Mouse (Mus musculus) MEL (cell line): ENCODE measurements at regions not wholly inside any gene's neighbourhood (a gene's known extent, or its start where the extent isn't known, plus 50 kb on each side); places are given as distances from the start of the nearest gene placed in this dataset.
"Not testable (repeated sequence)": the region's sequence is repeated elsewhere in the genome, so short reads cannot be mapped to it uniquely, and the experiment has no call there.

Source experiments
- DNase-seq: peaks from one replicate; pipeline ENCODE4 v3.0.0; 2011; ENCODE audit warnings: low read depth, low spot score
- H3K27ac ChIP-seq: 2 replicates; pipeline ENCODE4 v1.5.1; 2012; ENCODE audit warnings: low read depth, mild to moderate bottlenecking, control low read depth, low read length, moderate library complexity; ENCODE audit not compliant: control insufficient read depth
- H3K27me3 ChIP-seq, 2 experiments: fragments of 150-350 bp in 1 of 2; sonication (generic) in 1 of 2; 2 replicates each; pipeline ENCODE4 v1.6.1; 2012; ENCODE audit warnings: low read length in 2 of 2, mild to moderate bottlenecking in 2 of 2, improper control_type of control experiment in 1 of 2, moderate library complexity in 1 of 2; ENCODE audit not compliant: insufficient read depth in 2 of 2, control insufficient read depth in 1 of 2
- H3K36me3 ChIP-seq, 2 experiments: 2 replicates each; pipeline ENCODE4 v1.6.1; 2012 to 2014; ENCODE audit warnings: low read length in 2 of 2, improper control_type of control experiment in 1 of 2, inconsistent platforms in 1 of 2, mild to moderate bottlenecking in 1 of 2; ENCODE audit not compliant: insufficient read depth in 2 of 2, control insufficient read depth in 1 of 2
- H3K4me1 ChIP-seq, 2 experiments: fragments of 150-350 bp in 1 of 2; sonication (generic) in 1 of 2; 2 replicates each; pipeline ENCODE4 v1.6.1; 2012; ENCODE audit warnings: low read length in 2 of 2, improper control_type of control experiment in 1 of 2, mild to moderate bottlenecking in 1 of 2; ENCODE audit not compliant: insufficient read depth in 2 of 2, control insufficient read depth in 1 of 2
- H3K4me3 ChIP-seq, 2 experiments: fragments of 150-350 bp in 1 of 2; sonication (generic) in 1 of 2; 2 replicates each; pipeline ENCODE4 v1.5.1; 2012; ENCODE audit warnings: low read depth in 2 of 2, low read length in 2 of 2, mild to moderate bottlenecking in 2 of 2, moderate library complexity in 2 of 2, control low read depth in 1 of 2, improper control_type of control experiment in 1 of 2; ENCODE audit not compliant: control insufficient read depth in 1 of 2, insufficient read depth in 1 of 2
- H3K79me2 ChIP-seq: 2 replicates; pipeline ENCODE4 v1.6.1; 2012; ENCODE audit warnings: mild to moderate bottlenecking, low read length, moderate library complexity; ENCODE audit not compliant: control insufficient read depth, poor library complexity, insufficient read depth
- H3K9ac ChIP-seq: 2 replicates; pipeline ENCODE4 v1.6.1; 2012; ENCODE audit warnings: low read depth, mild to moderate bottlenecking, control low read depth, low read length, moderate library complexity; ENCODE audit not compliant: control insufficient read depth, poor library complexity, severe bottlenecking
- H3K9me3 ChIP-seq: fragments of 150-350 bp; sonication (generic); replicated peaks from 2 replicates; pipeline ENCODE4 v1.6.1; 2012; ENCODE audit warnings: mild to moderate bottlenecking, low read length, improper control_type of control experiment, moderate library complexity; ENCODE audit not compliant: insufficient read depth
- BHLHE40 ChIP-seq: IDR thresholded peaks from 2 replicates; pipeline ENCODE4 v1.6.1; 2012; ENCODE audit warnings: low read depth, mild to moderate bottlenecking, inconsistent platforms, low read length, improper control_type of control experiment, borderline replicate concordance
- CHD1 ChIP-seq: IDR thresholded peaks from 2 replicates; pipeline ENCODE4 v1.6.1; 2012; ENCODE audit warnings: low read depth, mild to moderate bottlenecking, inconsistent platforms, low read length, improper control_type of control experiment
- CHD2 ChIP-seq: IDR thresholded peaks from 2 replicates; pipeline ENCODE4 v1.6.1; 2011; ENCODE audit warnings: low read length, improper control_type of control experiment
- E2F4 ChIP-seq: IDR thresholded peaks from 2 replicates; pipeline ENCODE4 v1.6.1; 2011; ENCODE audit warnings: low read depth, low read length, improper control_type of control experiment, borderline replicate concordance
- ELF1 ChIP-seq: IDR thresholded peaks from 2 replicates; pipeline ENCODE4 v1.6.1; 2014; ENCODE audit warnings: low read depth, mild to moderate bottlenecking, inconsistent platforms, low read length, improper control_type of control experiment, moderate library complexity
- EP300 ChIP-seq, 2 experiments: IDR thresholded peaks; 2 replicates each; pipeline ENCODE4 v1.6.1; 2011; ENCODE audit warnings: improper control_type of control experiment in 2 of 2, low read length in 2 of 2, low read depth in 1 of 2, mild to moderate bottlenecking in 1 of 2
- ETS1 ChIP-seq: IDR thresholded peaks from 2 replicates; pipeline ENCODE4 v1.6.1; 2012; ENCODE audit warnings: low read depth, mild to moderate bottlenecking, inconsistent platforms, low read length, improper control_type of control experiment, moderate library complexity
- JUND ChIP-seq: IDR thresholded peaks from 2 replicates; pipeline ENCODE4 v1.6.1; 2011; ENCODE audit warnings: low read depth, mild to moderate bottlenecking, improper control_type of control experiment, low read length
- MAFK ChIP-seq: IDR thresholded peaks from 2 replicates; pipeline ENCODE4 v1.6.1; 2011; ENCODE audit warnings: low read depth, mild to moderate bottlenecking, low read length, improper control_type of control experiment, borderline replicate concordance
- MAZ ChIP-seq: IDR thresholded peaks from 2 replicates; pipeline ENCODE4 v1.6.1; 2012; ENCODE audit warnings: low read depth, mild to moderate bottlenecking, inconsistent platforms, low read length, improper control_type of control experiment
- MXI1 ChIP-seq: IDR thresholded peaks from 2 replicates; pipeline ENCODE4 v1.6.1; 2011; ENCODE audit warnings: mild to moderate bottlenecking, low read depth, low read length, improper control_type of control experiment
- MYB ChIP-seq: IDR thresholded peaks from 2 replicates; pipeline ENCODE4 v1.6.1; 2011; ENCODE audit warnings: mild to moderate bottlenecking, low read depth, low read length, improper control_type of control experiment
- NELFE ChIP-seq: IDR thresholded peaks from 2 replicates; pipeline ENCODE4 v1.6.1; 2011; ENCODE audit warnings: low read depth, low read length, improper control_type of control experiment
- NRF1 ChIP-seq: IDR thresholded peaks from 2 replicates; pipeline ENCODE4 v1.6.1; 2014; ENCODE audit warnings: low read depth, mild to moderate bottlenecking, inconsistent platforms, low read length, improper control_type of control experiment, moderate library complexity; ENCODE audit not compliant: poor library complexity, insufficient read depth, severe bottlenecking
- POLR2A ChIP-seq, 2 experiments: IDR thresholded peaks; 2 replicates each; pipeline ENCODE4 v1.6.1; 2011 to 2012; ENCODE audit warnings: low read length in 2 of 2, mild to moderate bottlenecking in 2 of 2, control low read depth in 1 of 2, improper control_type of control experiment in 1 of 2, low read depth in 1 of 2, moderate library complexity in 1 of 2; ENCODE audit not compliant: control insufficient read depth in 1 of 2, insufficient read depth in 1 of 2, poor library complexity in 1 of 2
- POLR2AphosphoS2 ChIP-seq: IDR thresholded peaks from 2 replicates; pipeline ENCODE4 v1.6.1; 2011; ENCODE audit warnings: low read length, improper control_type of control experiment
- RAD21 ChIP-seq: IDR thresholded peaks from 2 replicates; pipeline ENCODE4 v1.6.1; 2011; ENCODE audit warnings: mild to moderate bottlenecking, low read depth, low read length, improper control_type of control experiment
- RCOR1 ChIP-seq: IDR thresholded peaks from 2 replicates; pipeline ENCODE4 v1.6.1; 2012; ENCODE audit warnings: low read depth, mild to moderate bottlenecking, inconsistent platforms, low read length, improper control_type of control experiment
- SIN3A ChIP-seq: IDR thresholded peaks from 2 replicates; pipeline ENCODE4 v1.6.1; 2012; ENCODE audit warnings: low read length, improper control_type of control experiment, inconsistent platforms
- SMC3 ChIP-seq: IDR thresholded peaks from 2 replicates; pipeline ENCODE4 v1.6.1; 2011; ENCODE audit warnings: low read depth, low read length, improper control_type of control experiment
- TAL1 ChIP-seq: IDR thresholded peaks from 2 replicates; pipeline ENCODE4 v1.6.1; 2012; ENCODE audit warnings: mild to moderate bottlenecking, inconsistent platforms, low read length, moderate library complexity, mixed read lengths
- TBP ChIP-seq: IDR thresholded peaks from 2 replicates; pipeline ENCODE4 v1.8.0; 2011; ENCODE audit warnings: low read depth, low read length, improper control_type of control experiment
- TCF12 ChIP-seq: IDR thresholded peaks from 2 replicates; pipeline ENCODE4 v1.6.1; 2014; ENCODE audit warnings: low read depth, mild to moderate bottlenecking, inconsistent platforms, low read length, improper control_type of control experiment, moderate library complexity
- UBTF ChIP-seq: IDR thresholded peaks from 2 replicates; pipeline ENCODE4 v1.6.1; 2012; ENCODE audit warnings: low read depth, mild to moderate bottlenecking, inconsistent platforms, low read length, improper control_type of control experiment, moderate library complexity, borderline replicate concordance; ENCODE audit not compliant: insufficient read depth
- USF1 ChIP-seq: IDR thresholded peaks from 2 replicates; pipeline ENCODE4 v1.6.1; 2014; ENCODE audit warnings: low read depth, mild to moderate bottlenecking, inconsistent platforms, low read length, improper control_type of control experiment, moderate library complexity
- ZMIZ1 ChIP-seq: IDR thresholded peaks from 2 replicates; pipeline ENCODE4 v1.6.1; 2012; ENCODE audit warnings: low read depth, mild to moderate bottlenecking, inconsistent platforms, low read length, improper control_type of control experiment, moderate library complexity
- ZNF384 ChIP-seq: IDR thresholded peaks from 2 replicates; pipeline ENCODE4 v1.6.1; 2012; ENCODE audit warnings: low read depth, mild to moderate bottlenecking, inconsistent platforms, low read length, improper control_type of control experiment

GRCm38 (mm10) chr15:3878429-3878828 is 100.9 kb downstream of the Fbxo4 start:
- Histone ChIP-seq H3K27me3 (no peaks in the 10 kb centered on the region), H3K27ac (no peak overlapping the region), H3K4me1 (no peaks in the 10 kb centered on the region), H3K9me3 (no peaks in the 10 kb centered on the region), H3K4me3 (no peak overlapping the region), H3K36me3 (no peaks in the 10 kb centered on the region), H3K9ac (no peak overlapping the region), H3K79me2 (no peaks in the 10 kb centered on the region)
- DNase-seq, result no peak
- TF ChIP-seq TBP (no peak), RCOR1 (no peak), POLR2A (IDR thresholded peaks at IDR 0.05; ENCODE audit: control insufficient read depth in 1 of 2, insufficient read depth in 1 of 2, low read depth in 1 of 2, low read length in 2 of 2, poor library complexity in 1 of 2) (no peak), CHD2 (no peak), CHD1 (no peak), USF1 (no peak), POLR2AphosphoS2 (no peak), UBTF (no peak), NELFE (no peak), MAFK (no peak), ZMIZ1 (no peak), MYB (no peak), TCF12 (no peak), ZNF384 (no peak), MAZ (no peak), ELF1 (no peak), SIN3A (no peak), JUND (no peak), RAD21 (no peak)

- Histone ChIP-seq H3K9me3 (no peaks in the 10 kb centered on the region), H3K4me1 (no peaks in the 10 kb centered on the region), H3K79me2 (no peaks in the 10 kb centered on the region), H3K9ac (no peak overlapping the region), H3K27ac (no peak overlapping the region), H3K36me3 (no peaks in the 10 kb centered on the region), H3K27me3 (no peaks in the 10 kb centered on the region), H3K4me3 (no peak overlapping the region)
- no peak for TF ChIP-seq USF1
- no peak for TF ChIP-seq RAD21
- TF ChIP-seq JUND, result no peak
- no peak for TF ChIP-seq TAL1
- TF ChIP-seq MYB, result no peak
- no peak for TF ChIP-seq EP300 (IDR thresholded peaks at IDR 0.05; ENCODE audit: low read depth in 1 of 2, low read length in 2 of 2)
- no peak for TF ChIP-seq ETS1
- no peak for TF ChIP-seq BHLHE40
- TF ChIP-seq ZNF384, result no peak
- TF ChIP-seq POLR2AphosphoS2, result no peak
- no peak for TF ChIP-seq MXI1
- TF ChIP-seq ELF1, result no peak
- TF ChIP-seq NELFE, result no peak
- TF ChIP-seq TCF12, result no peak
- no peak for TF ChIP-seq SMC3
- no peak for TF ChIP-seq E2F4
- no peak for TF ChIP-seq MAFK
- TF ChIP-seq SIN3A, result no peak
- TF ChIP-seq NRF1, result no peak
- no peak for DNase-seq
Measured at GRCm38 (mm10) chr15:3877506-3877905, 101.9 kb downstream of the Fbxo4 start.

- H3K9me3 ChIP-seq, H3K4me1 ChIP-seq, DNase-seq, H3K4me3 ChIP-seq, H3K9ac ChIP-seq, H3K79me2 ChIP-seq, H3K27me3 ChIP-seq, H3K36me3 ChIP-seq, H3K27ac ChIP-seq: not testable (repeated sequence)
Measured at GRCm38 (mm10) chr15:3875210-3875861, 104.0 kb downstream of the Fbxo4 start.
